Mouse (Mus musculus) R1 (cell line): Measurements from ENCODE around the gene Ndufab1.

Source experiments
- DNase-seq: peaks from one replicate; pipeline ENCODE4 v3.0.0-alpha.2; 2018; ENCODE audit warnings: low read depth, low spot score

The Ndufab1 gene

DNA sequence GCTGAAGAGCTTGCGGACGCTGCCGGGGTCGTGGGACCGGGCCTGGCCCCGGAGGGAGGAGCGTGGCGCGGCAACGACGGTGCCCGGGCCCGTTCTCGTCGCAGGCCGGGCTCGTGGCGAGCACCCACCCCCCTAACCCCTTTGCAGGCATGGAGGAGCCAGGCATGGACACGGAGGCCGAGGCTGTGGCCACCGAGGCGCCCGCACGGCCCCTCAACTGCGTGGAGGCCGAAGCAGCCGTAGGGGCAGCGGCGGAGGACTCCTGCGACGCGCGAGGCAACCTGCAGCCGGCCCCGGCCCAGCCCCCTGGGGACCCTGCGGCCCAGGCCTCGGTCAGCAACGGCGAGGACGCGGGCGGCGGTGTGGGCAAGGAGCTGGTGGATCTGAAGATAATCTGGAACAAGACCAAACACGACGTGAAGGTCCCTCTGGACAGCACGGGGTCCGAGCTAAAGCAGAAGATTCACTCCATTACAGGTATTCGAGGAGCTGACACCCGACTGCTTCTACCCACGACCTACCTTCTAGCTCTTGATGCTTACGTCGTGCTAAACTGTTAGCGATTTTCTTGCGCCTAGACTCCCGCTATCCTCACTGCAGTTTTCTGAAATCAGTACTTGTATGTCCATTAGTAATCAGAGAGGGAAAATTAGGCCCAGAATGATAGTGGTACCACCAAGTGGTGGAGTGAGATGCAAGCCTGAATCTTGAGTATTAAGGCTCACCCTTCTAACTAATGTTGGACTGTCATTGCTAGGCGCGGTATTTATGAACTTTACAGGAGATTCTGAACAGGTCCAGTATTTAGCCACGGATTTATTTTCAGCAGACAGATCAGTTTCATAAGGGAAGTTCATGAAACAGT, 33.9 kb downstream of the Ndufab1 start:
- no peak for DNase-seq

DNA sequence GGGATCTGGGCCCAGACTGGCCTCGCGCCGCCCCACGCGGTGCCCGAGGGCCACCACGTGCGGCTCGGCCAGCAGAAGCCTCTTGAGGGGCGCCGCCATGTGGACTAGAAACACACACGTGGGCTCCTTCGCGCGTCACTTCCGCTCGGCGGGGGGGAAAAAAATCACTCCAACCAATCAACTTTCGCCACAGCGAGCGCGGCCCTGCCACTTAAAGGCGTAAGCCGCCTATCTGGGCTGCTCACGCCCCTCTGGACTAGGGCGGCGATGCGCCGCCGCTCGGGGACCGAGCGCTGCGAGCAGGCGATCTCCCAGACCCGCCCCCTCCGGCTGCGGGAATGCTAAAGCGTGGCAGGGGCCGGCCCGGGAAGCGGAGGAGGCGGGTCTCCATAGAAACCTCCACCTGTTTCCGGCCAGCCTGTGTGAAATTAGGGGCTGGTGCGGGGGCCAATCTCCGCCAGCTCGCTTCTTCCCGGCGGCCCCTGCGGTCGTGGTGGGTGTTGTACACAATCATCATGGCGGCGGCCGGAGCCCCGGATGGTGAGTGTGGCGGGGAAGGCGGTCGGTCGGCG, 34.7 kb downstream of the Ndufab1 start, which contains the start of the genes Ubfd1 and Ears2:
Gene Ubfd1 (plus strand): TSS at position 231 of the 572 bp plus-strand sequence.
Gene Ears2 (minus strand): TSS at position 319 of the 572 bp plus-strand sequence.
- DNase-seq: peak; percentile 98

DNA sequence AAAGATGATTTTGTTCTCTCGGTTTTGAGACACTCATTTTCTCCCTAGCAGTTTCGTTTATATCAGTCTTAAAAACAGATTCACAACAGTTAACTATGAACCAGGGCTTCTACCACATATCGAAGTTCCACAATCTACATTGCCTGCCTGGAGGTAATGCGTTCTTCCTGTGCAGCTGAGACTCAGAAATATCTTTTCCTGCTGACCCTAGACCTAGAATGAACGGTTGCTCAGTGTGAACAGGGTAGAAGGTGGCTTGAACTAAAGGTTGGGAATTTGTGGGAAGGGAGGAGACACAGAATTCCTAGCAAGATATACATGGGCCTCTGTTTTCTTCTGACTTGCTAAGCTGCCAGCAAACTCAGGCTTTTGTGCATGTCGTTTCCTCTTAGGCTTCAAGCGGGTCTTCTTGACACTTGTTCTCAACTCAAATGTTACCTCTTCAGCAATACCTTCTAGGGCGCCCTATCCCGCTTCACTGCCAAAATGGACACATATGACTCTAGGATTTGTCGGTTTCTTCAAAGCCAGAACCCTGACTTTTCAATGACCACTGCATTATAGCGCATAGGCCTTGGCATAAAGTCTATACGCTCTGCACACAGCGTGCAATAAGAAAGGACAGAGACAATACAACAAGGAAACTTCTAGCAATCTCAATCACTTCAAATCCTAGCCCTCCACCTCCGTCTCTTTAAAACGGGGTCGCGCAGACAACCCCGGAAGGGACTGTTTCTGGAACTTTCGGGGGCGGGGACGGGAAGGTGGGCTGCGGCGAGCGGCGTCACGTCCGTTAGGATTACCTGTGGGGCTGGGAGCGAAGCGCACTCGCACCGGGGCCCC, 35.4 kb downstream of the Ndufab1 start:
- no peak for DNase-seq

DNA sequence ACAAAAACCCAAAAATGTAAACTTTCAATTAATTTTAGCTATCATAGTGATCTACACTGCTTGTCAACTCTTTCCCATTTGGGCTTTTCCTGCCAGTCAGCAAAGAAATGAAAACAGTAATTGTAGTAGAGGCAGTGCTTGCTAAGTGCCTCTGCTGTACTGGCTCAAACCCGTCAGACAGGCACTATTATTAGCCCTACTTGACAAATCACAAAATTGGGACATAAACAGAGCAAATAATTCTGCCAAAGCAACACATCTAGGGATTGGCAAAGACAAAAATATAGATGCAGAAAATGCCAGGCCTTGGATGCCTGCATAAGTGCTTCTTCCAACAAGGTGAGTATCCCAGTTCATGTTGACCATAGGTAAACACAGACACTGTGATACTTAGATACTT, 36.0 kb downstream of the Ndufab1 start:
- DNase-seq: no peak

DNA sequence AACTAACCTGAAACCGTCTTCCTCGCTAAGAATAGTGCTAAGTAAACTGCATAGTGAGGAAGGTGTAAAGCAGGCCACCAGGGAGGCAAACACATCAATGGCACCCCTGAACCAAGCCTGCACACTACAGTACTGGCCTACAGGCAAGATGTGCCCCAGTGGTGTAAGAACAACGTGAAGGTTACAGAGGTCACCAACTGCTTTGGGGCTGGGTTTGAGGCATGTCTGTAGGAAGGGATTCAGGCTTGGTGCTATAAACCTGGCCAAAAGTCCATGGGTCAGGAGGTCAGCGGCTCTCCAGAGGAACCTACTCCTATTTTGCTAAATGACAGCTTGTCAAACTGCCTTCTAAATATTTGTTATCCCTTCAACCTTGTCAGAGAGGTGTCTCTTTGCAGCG, 45.1 kb downstream of the Ndufab1 start:
- no peak for DNase-seq

DNA sequence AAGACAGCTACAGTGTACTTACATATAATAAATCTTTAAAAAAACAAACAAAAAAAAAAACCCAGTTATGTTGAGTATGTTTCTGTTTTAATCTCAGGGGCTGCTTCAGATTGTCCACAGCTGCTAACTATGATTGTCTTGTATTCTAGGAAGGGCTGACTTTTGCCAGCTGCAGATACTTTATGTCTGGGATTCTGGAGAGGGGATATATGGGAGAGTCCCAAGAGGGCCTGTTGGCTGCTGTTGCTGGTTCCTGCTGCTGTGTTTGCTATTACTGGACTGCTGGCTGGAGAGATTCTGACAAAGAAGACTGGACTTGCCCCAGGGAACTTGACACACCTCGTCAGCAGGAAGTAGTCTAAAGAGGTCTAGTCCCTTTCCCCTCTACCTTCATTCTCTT, 50.9 kb downstream of the Ndufab1 start:
- peak; percentile 21 for DNase-seq

DNA sequence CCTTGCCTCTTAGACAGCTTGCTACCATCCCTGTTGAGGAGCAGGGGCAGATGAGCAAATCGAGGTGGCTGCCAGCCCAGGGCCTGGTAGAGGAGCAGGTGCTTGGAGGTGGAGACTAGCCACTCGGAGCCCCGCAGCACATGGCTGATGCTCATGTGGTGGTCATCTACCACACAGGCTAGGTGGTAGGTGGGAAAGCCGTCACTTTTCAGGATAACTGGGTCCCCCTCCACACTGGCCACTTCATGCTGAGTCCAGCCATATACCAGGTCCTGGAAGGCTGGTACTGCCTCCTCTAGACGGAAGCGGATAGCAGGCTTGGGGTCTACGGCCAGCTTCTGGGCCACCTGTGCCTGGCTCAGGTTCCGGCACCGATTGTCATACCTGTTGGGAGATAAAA, 53.5 kb downstream of the Ndufab1 start:
- DNase-seq: no peak

DNA sequence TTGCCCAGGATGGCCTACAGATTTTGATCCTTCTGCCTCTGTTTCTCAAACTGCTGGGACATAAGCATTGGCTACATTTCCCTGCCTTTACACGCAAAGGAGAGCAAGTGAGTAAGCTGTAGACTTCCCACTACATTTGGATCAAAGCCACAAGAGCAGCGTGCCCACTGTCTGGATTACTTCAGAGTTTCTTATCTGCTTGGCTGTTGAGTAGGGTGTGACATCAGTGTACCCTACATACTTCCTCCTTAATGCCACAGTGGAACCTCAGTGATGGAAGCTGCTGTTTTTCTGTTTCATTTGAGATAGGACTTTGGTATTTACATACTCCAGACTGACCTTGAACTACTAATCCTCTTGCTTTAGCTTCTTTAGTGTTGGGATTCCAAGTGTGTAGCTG, 54.9 kb downstream of the Ndufab1 start:
- no peak for DNase-seq

DNA sequence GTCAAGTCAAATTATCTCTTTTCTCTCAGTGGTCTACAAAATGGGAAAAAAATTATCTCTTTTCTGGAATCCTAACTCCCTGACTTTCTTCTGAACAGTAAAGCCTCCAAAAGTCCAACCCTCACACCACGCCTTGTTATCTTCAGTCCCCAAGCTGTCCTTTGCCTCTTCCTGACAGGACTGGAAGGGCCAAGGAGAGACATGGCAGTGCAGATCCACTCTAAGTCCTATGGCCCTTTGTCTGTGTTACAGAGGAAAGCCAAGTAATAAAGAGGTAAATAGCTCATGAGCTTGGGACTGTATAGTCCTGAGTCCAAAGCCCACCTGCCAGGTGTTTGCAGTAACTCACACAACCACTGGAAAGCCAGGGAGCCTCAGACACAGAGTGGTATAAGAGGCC, 56.0 kb downstream of the Ndufab1 start:
- DNase-seq: no peak

DNA sequence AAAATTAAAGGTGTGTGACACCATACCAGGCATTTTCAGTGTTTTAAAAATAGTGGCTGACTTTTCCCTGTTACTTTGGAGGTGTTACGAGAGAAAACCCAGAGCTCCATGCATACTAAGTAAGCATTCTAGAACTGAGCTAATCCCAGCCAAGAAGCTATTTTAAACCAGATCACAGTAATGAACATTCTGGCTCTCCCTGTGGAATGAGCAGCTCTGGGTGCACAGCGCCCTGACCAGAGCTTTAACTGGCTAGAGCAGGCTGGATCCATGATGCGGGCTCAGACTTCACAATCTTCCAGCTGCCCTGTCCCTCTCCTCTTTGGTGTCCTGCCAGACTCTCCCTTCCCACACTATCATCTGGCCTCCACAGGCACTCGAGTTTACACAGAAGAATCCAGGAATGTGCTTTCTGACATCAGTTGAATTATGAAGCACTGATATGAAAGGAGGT, 56.5 kb downstream of the Ndufab1 start:
- DNase-seq: no peak

DNA sequence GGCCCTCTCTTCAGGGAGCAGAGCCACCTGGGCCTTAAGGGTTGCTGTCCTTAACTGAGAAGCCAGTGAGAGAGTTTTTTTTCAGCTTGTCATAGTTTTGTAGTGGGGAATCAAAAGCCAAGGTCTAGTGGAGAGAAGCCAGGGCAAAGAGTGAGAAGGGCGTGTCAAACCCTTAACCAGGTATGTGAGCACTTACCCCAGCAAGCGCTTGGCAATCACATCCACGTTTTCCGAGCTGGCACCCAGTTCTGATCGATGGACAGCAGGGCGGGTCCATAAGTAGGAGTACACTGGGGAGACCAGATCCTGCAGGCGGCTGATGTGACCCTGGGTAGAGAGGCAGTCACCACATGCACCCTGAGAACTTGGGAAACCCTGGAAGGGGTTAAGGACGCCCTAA, 57.6 kb downstream of the Ndufab1 start:
- no peak for DNase-seq
